Mouse (Mus musculus) mature B cell (primary cell): Measurements from ENCODE around the gene Cops9.

Experiments used
- in situ Hi-C: fragments of 300-500 bp; cut with MboI; formaldehyde crosslinking; loops from 2 replicates; pipeline ENCODE4 v1.14.3; 2019

Gene Cops9

DNA sequence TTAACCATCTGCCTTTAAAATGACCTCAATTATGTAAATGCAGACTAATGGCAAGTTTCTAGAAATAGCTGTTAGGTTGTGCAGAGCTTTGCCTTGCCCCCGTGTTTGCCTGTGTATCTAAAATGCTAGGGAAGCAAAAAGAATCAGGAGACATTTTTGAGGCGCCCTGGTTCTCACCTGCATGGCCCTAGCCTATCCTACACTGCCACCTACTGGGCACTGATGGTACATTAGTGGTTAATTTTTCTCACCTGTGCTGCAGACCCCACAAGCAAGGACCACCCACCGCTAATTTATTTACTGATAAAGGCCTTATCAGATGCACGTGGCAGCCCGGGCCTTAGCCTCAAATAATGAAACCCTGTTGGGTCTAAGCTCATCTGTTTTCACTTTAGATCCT, 30.8 kb downstream of the Cops9 start:
- in situ Hi-C loops = loop anchor here (25.0 kb wide), 1 partner anchor 699 kb away; no protein-coding TSS in a partner anchor

DNA sequence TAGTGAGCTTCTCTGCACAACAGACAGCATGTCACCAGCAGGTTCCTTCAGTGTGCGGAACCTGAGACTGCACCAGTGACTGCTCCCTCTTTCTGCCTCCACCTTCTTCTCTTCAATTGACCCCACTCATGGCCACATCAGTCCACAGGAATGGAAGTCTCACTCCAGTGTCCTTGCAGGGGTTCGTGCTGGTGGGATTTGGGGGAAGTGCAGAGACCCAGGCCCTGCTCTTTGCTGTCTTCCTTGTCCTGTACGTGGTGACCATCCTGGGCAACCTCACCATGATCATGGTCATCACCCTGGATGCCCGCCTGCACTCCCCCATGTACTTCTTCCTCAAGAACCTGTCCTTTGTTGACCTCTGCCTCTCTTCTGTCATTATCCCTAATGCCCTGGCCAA, 34.1 kb downstream of the Cops9 start:
- in situ Hi-C loops = loop anchor here (25.0 kb wide), 1 partner anchor 695 kb away; no protein-coding TSS in a partner anchor

DNA sequence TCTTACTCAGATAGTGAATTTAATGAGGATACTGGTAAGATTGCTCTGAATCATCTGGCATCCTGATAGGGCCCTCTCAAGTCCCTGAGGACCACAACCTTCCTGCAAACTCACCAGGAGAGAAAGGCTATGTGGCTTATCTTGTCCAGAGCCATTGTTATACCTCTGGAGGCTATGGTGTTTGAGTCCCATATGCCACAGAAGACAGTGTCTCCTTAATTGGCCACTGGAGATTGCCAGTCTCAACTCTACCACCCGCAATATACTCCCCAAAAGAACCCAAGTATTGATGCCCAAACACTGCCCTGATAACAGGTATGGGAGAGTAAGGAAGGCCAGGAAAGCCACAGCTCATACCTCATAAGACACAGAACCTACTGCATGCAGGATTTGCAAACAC, 36.3 kb downstream of the Cops9 start, which contains the start of gene Olfr1410:
TSS of gene Olfr1410 (plus strand) at position 301 of the 400 bp plus-strand sequence.
- in situ Hi-C loops = loop anchor here (25.0 kb wide), 1 partner anchor 693 kb away; no protein-coding TSS in a partner anchor

DNA sequence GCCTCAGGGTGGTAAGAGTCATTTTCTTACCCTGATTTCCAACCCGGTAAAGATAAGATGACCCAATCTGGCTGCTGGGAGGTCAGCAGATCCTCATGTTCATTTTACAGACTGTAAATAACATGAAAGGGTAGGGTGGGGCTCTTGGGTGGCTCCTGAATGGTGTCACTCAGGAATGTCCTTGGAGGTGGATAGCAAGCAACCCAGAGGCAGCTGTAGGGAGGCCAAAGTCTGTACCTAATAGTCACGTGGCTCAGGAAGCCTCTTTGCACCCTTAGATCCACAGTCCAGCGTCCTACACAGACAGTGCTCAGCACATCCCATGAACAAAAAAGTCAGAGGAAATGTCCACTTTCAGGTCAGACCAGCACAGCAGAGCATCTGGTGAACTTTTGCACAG, 45.8 kb downstream of the Cops9 start:
- in situ Hi-C loops = no loop called here

DNA sequence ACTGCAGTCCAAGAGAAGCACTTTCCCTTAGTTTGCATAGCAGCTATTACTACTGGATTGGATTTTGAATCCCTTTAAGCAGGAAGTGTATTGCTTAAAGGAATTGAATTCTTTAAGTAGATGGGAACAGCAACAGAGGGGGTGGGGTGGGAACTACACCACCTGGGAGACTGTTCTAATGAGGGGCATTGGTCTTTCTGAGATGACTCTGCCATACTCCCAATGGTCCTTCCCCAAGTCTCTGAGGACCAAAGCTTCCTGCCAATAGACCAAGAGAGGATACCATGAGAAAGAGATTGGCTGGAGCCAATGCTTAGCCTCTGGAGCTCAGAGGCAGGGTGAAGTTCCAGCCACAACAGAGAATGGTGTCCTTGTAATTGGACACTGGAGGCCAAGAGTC, 47.7 kb downstream of the Cops9 start, which contains the start of gene Olfr1411:
TSS of gene Olfr1411 (plus strand) at position 301 of the 400 bp plus-strand sequence.
- in situ Hi-C loops = no loop called here
